Mouse (Mus musculus): ENCODE data around the gene Diras1.
A peak's percentile ranks its signal among the peaks of the same experiment; 100 is the strongest.

- peak; percentile 75 for TF ChIP-seq CTCF (IDR thresholded peaks at IDR 0.05; ENCODE audit: low read depth)
- TF ChIP-seq EP300 (IDR thresholded peaks at IDR 0.05; ENCODE audit: low read depth): no peak
These were observed 26.7 kb downstream of the Diras1 start for GRCm38 (mm10) chr10:80998778-80999177.
